Mouse (Mus musculus): ENCODE measurements at regions not wholly inside any gene's neighbourhood (a gene's known extent, or its start where the extent isn't known, plus 50 kb on each side); places are given as distances from the start of the nearest gene placed in this dataset.
"Not testable (repeated sequence)": the region's sequence is repeated elsewhere in the genome, so short reads cannot be mapped to it uniquely, and the experiment has no call there.

DNA sequence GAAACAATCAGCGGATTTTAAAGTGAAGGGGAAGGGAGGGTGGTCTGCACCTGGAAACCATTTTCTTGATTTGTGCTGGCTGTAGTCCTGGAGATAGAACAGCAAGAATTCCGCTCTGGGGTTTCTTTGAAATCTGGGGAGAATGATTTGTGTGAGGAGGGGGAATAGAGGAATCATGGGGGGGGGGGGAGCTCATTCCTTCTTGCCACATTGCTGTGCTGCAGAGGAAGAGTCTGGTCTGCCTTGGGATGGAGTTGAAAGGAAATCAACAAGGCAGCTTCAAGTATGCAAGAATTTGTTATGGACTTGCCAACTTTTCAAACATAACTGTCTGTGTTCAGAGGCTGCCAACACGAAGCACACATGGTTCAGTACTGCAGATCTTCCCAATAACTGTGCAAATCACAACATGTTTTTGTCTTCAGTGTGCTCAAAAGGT, 249.4 kb downstream of the Prr30 start:
- H3K4me1 ChIP-seq (replicated peaks; ENCODE audit: control insufficient read depth, insufficient read depth, low read length): no peaks in the 10 kb centered on the region
- H3K27ac ChIP-seq (ENCODE audit: low read depth, low read length): no peak overlapping the region
- no peak for TF ChIP-seq CTCF (IDR thresholded peaks at IDR 0.05; ENCODE audit: low read depth)
- no peaks in the 10 kb centered on the region for H3K27me3 ChIP-seq (replicated peaks; ENCODE audit: control insufficient read depth, insufficient read depth, low read length)
- H3K9me3 ChIP-seq (ENCODE audit: control insufficient read depth): no peaks in the 10 kb centered on the region
- no peak overlapping the region for H3K9ac ChIP-seq (ENCODE audit: low read depth, low read length)
- H3K36me3 ChIP-seq (ENCODE audit: control insufficient read depth, insufficient read depth): no peaks in the 10 kb centered on the region
- 60% methylated on average over 3 of the region's 3 CpGs for WGBS
- ATAC-seq: no peak
- H3K4me2 ChIP-seq (replicated peaks; ENCODE audit: low read depth): no peak overlapping the region
- H3K4me3 ChIP-seq (ENCODE audit: low read depth, low read length): no peak overlapping the region

DNA sequence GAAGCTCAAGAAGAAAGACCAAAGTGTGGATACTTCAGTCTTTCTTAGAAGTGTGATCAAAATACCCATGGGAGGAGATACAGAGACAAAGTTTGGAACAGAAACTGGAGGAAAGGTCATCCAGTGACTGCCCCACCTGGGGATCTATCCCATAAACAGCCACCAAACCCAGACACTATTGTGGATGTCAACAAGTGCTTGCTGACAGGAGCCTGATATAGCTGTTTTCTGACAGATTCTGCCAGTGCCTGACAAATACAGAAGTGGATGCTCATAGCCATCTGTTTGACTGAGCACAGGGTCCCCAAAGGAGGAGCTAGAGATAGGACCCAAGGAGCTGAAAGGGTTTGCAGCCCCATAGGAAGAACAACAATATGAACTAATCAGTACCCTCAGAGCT, 252.5 kb downstream of the Prr30 start:
- not testable (repeated sequence) for ATAC-seq; H3K4me1 ChIP-seq (replicated peaks; ENCODE audit: control insufficient read depth, insufficient read depth, low read length); H3K27me3 ChIP-seq (replicated peaks; ENCODE audit: control insufficient read depth, insufficient read depth, low read length); H3K4me2 ChIP-seq (replicated peaks; ENCODE audit: low read depth); H3K9ac ChIP-seq (ENCODE audit: low read depth, low read length); H3K36me3 ChIP-seq (ENCODE audit: control insufficient read depth, insufficient read depth); H3K4me3 ChIP-seq (ENCODE audit: low read depth, low read length); H3K9me3 ChIP-seq (ENCODE audit: control insufficient read depth); H3K27ac ChIP-seq (ENCODE audit: low read depth, low read length)

DNA sequence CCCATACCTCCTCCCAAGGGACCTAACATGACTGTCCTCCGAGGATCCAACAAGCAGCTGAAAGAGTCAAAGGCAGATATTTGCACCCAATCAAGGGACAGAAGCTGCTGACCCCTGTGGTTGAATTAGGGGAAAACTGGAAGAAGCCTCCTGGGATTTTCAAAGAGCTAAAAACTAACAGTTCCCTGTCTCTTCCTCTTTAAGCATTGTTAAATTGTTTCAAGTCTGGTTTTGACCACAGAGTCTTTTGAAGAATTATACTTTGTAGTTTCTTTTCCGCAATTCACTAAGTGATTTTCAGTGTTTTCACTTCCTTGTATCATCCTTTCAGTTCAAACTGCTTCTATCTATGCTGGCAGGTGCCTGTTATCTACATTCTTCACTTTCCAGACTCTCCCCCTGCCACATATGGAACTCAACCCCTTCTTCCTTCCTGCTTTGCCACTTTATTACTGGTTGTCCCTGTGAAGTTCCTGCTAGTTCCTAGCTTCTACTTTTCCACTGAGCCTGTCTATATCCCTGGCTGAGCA, 262.7 kb downstream of the Prr30 start:
- TF ChIP-seq CTCF (IDR thresholded peaks at IDR 0.05; ENCODE audit: low read depth): no peak
- H3K4me2 ChIP-seq (replicated peaks; ENCODE audit: low read depth): no peak overlapping the region
- no peaks in the 10 kb centered on the region for H3K27me3 ChIP-seq (replicated peaks; ENCODE audit: control insufficient read depth, insufficient read depth, low read length)
- H3K4me1 ChIP-seq (replicated peaks; ENCODE audit: control insufficient read depth, insufficient read depth, low read length): no peaks in the 10 kb centered on the region
- WGBS: 68% methylated on average over 2 of the region's 2 CpGs
- no peaks in the 10 kb centered on the region for H3K36me3 ChIP-seq (ENCODE audit: control insufficient read depth, insufficient read depth)
- ATAC-seq: no peak
- no peak overlapping the region for H3K9ac ChIP-seq (ENCODE audit: low read depth, low read length)
- H3K9me3 ChIP-seq (ENCODE audit: control insufficient read depth): no peaks in the 10 kb centered on the region
- H3K4me3 ChIP-seq (ENCODE audit: low read depth, low read length): no peak overlapping the region
- no peak overlapping the region for H3K27ac ChIP-seq (ENCODE audit: low read depth, low read length)

DNA sequence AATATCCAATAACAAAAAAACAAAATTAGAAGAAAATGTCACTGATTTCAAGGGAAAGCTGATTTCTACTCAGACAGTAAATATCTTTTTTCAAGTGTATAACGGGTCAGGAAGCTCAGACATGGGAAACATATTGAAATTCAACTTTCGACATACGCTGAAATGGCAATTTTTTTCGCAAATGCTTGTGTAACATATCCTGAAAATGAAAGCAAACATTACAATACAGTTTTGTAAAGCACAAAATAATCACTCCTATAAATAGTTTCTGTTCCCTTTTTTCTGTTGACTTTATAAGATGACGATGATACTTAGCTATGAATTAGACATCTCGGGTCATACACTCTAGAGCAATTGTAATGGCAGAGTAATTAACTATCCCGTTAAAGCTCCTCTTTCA, 265.6 kb downstream of the Prr30 start:
- Histone ChIP-seq H3K27ac (ENCODE audit: low read depth, low read length) (no peak overlapping the region), H3K4me3 (ENCODE audit: low read depth, low read length) (no peak overlapping the region), H3K4me2 (replicated peaks; ENCODE audit: low read depth) (no peak overlapping the region), H3K27me3 (replicated peaks; ENCODE audit: control insufficient read depth, insufficient read depth, low read length) (no peaks in the 10 kb centered on the region), H3K9me3 (ENCODE audit: control insufficient read depth) (no peaks in the 10 kb centered on the region), H3K4me1 (replicated peaks; ENCODE audit: control insufficient read depth, insufficient read depth, low read length) (no peaks in the 10 kb centered on the region), H3K9ac (ENCODE audit: low read depth, low read length) (no peak overlapping the region), H3K36me3 (ENCODE audit: control insufficient read depth, insufficient read depth) (no peaks in the 10 kb centered on the region)
- 87% methylated on average over 7 of the region's 7 CpGs for WGBS
- ATAC-seq: no peak
- TF ChIP-seq CTCF (IDR thresholded peaks at IDR 0.05; ENCODE audit: low read depth): no peak

DNA sequence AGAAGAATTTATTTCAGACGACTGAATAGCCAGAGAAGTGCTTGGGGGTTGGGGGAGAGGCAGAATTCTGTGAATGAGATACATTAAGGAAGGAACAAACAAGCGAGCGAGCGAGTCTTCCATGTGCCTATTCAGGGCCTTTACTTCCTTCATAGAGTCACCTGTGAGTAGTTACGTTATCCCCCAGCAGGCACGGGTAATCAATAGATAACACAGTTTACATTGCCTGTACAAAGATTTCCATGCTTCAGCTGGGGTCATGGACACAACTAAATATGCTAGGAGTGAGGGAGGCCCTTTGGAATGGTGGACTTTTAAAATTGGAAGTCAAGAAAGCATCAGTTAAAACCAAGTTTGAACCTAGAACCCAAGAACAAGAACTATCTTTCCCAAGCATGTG, 275.2 kb downstream of the Prr30 start:
- 49% methylated on average over 6 of the region's 6 CpGs for WGBS
- Histone ChIP-seq H3K27ac (ENCODE audit: low read depth, low read length) (no peak overlapping the region), H3K9ac (ENCODE audit: low read depth, low read length) (no peak overlapping the region), H3K4me2 (replicated peaks; ENCODE audit: low read depth) (no peak overlapping the region), H3K4me1 (replicated peaks; ENCODE audit: control insufficient read depth, insufficient read depth, low read length) (no peaks in the 10 kb centered on the region), H3K9me3 (ENCODE audit: control insufficient read depth) (no peaks in the 10 kb centered on the region), H3K4me3 (ENCODE audit: low read depth, low read length) (no peak overlapping the region), H3K36me3 (ENCODE audit: control insufficient read depth, insufficient read depth) (no peaks in the 10 kb centered on the region), H3K27me3 (replicated peaks; ENCODE audit: control insufficient read depth, insufficient read depth, low read length) (no peaks in the 10 kb centered on the region)
- no peak for TF ChIP-seq CTCF (IDR thresholded peaks at IDR 0.05; ENCODE audit: low read depth)
- no peak for ATAC-seq

DNA sequence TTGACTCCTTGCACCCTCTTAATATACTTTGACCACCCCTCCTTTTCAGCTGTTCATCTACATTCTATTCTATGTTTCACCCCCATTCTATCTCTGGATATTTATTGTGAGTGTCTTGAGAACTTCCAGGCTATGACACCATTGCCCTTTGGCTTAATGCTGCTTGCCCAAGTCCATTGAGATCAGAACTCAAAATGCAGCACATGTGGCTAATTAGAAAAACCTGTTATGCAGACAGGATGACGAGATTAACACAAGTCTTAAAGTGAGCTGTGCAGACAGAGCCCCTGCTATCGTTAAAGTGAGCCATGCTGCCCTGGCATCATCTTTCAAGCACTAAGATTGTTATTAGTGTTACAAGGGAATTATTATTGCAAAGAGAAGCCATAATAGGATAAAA, 299.9 kb downstream of the Prr30 start:
- H3K36me3 ChIP-seq (ENCODE audit: control insufficient read depth, insufficient read depth): no peaks in the 10 kb centered on the region
- WGBS: 56% methylated on average over 2 of the region's 2 CpGs
- no peaks in the 10 kb centered on the region for H3K9me3 ChIP-seq (ENCODE audit: control insufficient read depth)
- no peaks in the 10 kb centered on the region for H3K4me1 ChIP-seq (replicated peaks; ENCODE audit: control insufficient read depth, insufficient read depth, low read length)
- no peak for TF ChIP-seq CTCF (IDR thresholded peaks at IDR 0.05; ENCODE audit: low read depth)
- no peaks in the 10 kb centered on the region for H3K27me3 ChIP-seq (replicated peaks; ENCODE audit: control insufficient read depth, insufficient read depth, low read length)
- no peak overlapping the region for H3K4me3 ChIP-seq (ENCODE audit: low read depth, low read length)
- no peak overlapping the region for H3K4me2 ChIP-seq (replicated peaks; ENCODE audit: low read depth)
- ATAC-seq: no peak
- H3K9ac ChIP-seq (ENCODE audit: low read depth, low read length): no peak overlapping the region
- H3K27ac ChIP-seq (ENCODE audit: low read depth, low read length): no peak overlapping the region

DNA sequence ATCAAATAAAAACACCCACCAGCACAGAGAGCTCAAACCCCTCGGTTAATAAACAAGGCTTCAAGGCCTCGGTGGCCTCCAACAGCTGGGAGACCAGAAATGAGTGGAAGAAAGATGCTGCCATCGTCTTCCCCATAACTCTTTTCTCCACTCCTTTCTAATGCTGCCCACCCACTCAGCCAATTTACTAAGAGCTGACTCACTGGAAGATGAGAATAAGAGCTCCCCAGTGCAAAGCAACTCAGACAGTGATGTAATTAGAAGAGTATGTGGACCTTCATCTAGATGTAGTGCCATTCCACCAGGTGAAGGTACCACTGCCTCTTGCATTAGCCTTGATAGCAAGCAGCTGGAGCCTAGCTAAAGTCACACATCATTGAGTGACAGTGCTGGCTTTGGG, 301.1 kb downstream of the Prr30 start:
- ATAC-seq: no peak
- H3K4me3 ChIP-seq (ENCODE audit: low read depth, low read length): no peak overlapping the region
- H3K27ac ChIP-seq (ENCODE audit: low read depth, low read length): no peak overlapping the region
- no peaks in the 10 kb centered on the region for H3K36me3 ChIP-seq (ENCODE audit: control insufficient read depth, insufficient read depth)
- H3K4me1 ChIP-seq (replicated peaks; ENCODE audit: control insufficient read depth, insufficient read depth, low read length): no peaks in the 10 kb centered on the region
- TF ChIP-seq CTCF (IDR thresholded peaks at IDR 0.05; ENCODE audit: low read depth): no peak
- H3K4me2 ChIP-seq (replicated peaks; ENCODE audit: low read depth): no peak overlapping the region
- WGBS: 58% methylated on average over 3 of the region's 3 CpGs
- H3K9me3 ChIP-seq (ENCODE audit: control insufficient read depth): no peaks in the 10 kb centered on the region
- H3K9ac ChIP-seq (ENCODE audit: low read depth, low read length): no peak overlapping the region
- H3K27me3 ChIP-seq (replicated peaks; ENCODE audit: control insufficient read depth, insufficient read depth, low read length): no peaks in the 10 kb centered on the region

Data from intestine, postnatal 0 days (tissue).